Mouse (Mus musculus) stomach, postnatal 0 days (tissue): Measurements from ENCODE around the gene 1700016K19Rik.

Experiments used
- CTCF ChIP-seq: IDR thresholded peaks from 2 replicates; pipeline ENCODE4 v1.5.1; 2016; ENCODE audit warnings: antibody characterized with exemption, low read depth, mild to moderate bottlenecking, moderate library complexity
- EP300 ChIP-seq: optimal IDR thresholded peaks from 2 replicates; pipeline ENCODE3; 2016; ENCODE audit warnings: antibody characterized with exemption

GRCm38 (mm10) chr11:75968761-75969160, 31.0 kb upstream of the 1700016K19Rik start:
- TF ChIP-seq EP300 = no peak
- TF ChIP-seq CTCF = no peak
